Mouse (Mus musculus) embryonic facial prominence, embryonic 14.5 days (tissue): ENCODE measurements around the gene Tmtc1. TPM values are rescaled to one million over a fixed set of nuclear protein-coding genes. Genes with fewer than 3 reads are reported as not detected.
A peak's percentile ranks its signal among the peaks of the same experiment; 100 is the strongest.

Experiments used
- ATAC-seq: fragments of 200-750 bp; cut with Nextera tagmentation; 2 replicates; pipeline ENCODE4 v1.8.0; 2017; ENCODE audit warnings: low read depth, moderate number of reproducible peaks, moderate TSS enrichment
- DNase-seq: peaks from one replicate; pipeline ENCODE4 v3.0.0-alpha.2; 2015; ENCODE audit warnings: low spot score
- H3K27ac ChIP-seq: fragments of 300-500 bp; sonication (generic); replicated peaks from 2 replicates; pipeline ENCODE4 v1.5.1; 2014; ENCODE audit warnings: low read depth, mild to moderate bottlenecking, low read length, moderate library complexity
- H3K27me3 ChIP-seq: fragments of 300-500 bp; sonication (generic); replicated peaks from 2 replicates; pipeline ENCODE4 v1.6.1; 2014; ENCODE audit warnings: low read length; ENCODE audit not compliant: control insufficient read depth, insufficient read depth
- H3K36me3 ChIP-seq: fragments of 300-500 bp; sonication (generic); 2 replicates; pipeline ENCODE4 v1.6.1; 2014; ENCODE audit warnings: low read length, mixed read lengths; ENCODE audit not compliant: control insufficient read depth, insufficient read depth
- H3K4me1 ChIP-seq: fragments of 300-500 bp; sonication (generic); 2 replicates; pipeline ENCODE4 v1.6.1; 2014; ENCODE audit warnings: antibody characterized with exemption, low read length; ENCODE audit not compliant: control insufficient read depth, insufficient read depth
- H3K4me2 ChIP-seq: fragments of 300-500 bp; sonication (generic); 2 replicates; pipeline ENCODE4 v1.6.1; 2014; ENCODE audit warnings: low read depth, mild to moderate bottlenecking, low read length, moderate library complexity, mixed read lengths
- H3K4me3 ChIP-seq: fragments of 300-500 bp; sonication (generic); 2 replicates; pipeline ENCODE4 v1.5.1; 2014; ENCODE audit warnings: low read depth, mild to moderate bottlenecking, low read length
- H3K9ac ChIP-seq: fragments of 300-500 bp; sonication (generic); 2 replicates; pipeline ENCODE4 v1.6.1; 2014; ENCODE audit warnings: low read depth, mild to moderate bottlenecking, low read length, moderate library complexity, mixed read lengths
- H3K9me3 ChIP-seq: fragments of 300-500 bp; sonication (generic); 2 replicates; pipeline ENCODE4 v1.6.1; 2016; ENCODE audit warnings: low read length; ENCODE audit not compliant: control insufficient read depth
- WGBS: fragments of 180-500 bp; shearing (Covaris S2); extraction: QIAGEN DNeasy Blood & Tissue Kit; methylation state at CpG from one replicate; pipeline ENCODE4 v1.1.7; 2014; 5-methylcytosine and 5-hydroxymethylcytosine counted together
- polyA plus RNA-seq: library from polyadenylated mRNA; unstranded; fragments of >200 nt; fragmentation: Nextera tagmentation; extraction: Ambion mirVana; gene quantifications from 2 replicates; pipeline ENCODE4 v1.2.1, GENCODE M21; 2014

The Tmtc1 gene
- polyA plus RNA-seq, 1 experiment from 2014 or later, result 4.6 TPM

DNA sequence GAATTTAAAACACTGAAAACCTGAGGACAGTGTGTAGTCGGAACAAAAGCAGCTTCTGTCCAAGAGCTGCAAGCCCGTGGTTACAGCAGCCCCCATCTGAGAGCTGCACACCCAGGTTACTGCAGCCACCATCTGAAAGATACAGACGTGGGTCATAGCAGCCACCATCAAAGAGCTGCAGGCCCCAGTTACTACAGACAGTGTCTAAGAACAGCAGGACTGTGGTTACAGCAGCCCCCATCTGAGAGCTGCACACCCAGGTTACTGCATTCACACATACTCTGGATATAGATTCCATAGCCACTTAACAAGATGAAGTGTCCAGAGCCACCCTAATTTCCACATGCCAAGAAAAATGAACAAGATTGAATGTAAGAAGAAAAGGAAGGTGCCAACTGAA lies 216.6 kb downstream of the Tmtc1 start:
- no peaks in the 10 kb centered on the region for H3K9me3 ChIP-seq
- no peak overlapping the region for H3K4me3 ChIP-seq
- H3K27ac ChIP-seq, result no peak overlapping the region
- DNase-seq (no peak), ATAC-seq (no peak)
- H3K9ac ChIP-seq, result no peak overlapping the region
- no peak overlapping the region for H3K4me2 ChIP-seq
- WGBS, result 69% methylated on average over 3 of the region's 3 CpGs
- H3K36me3 ChIP-seq, result no peaks in the 10 kb centered on the region
- H3K27me3 ChIP-seq, result no peaks in the 10 kb centered on the region
- no peaks in the 10 kb centered on the region for H3K4me1 ChIP-seq

- no peak overlapping the region for H3K4me3 ChIP-seq
- no peak for ATAC-seq
- no peaks in the 10 kb centered on the region for H3K27me3 ChIP-seq
- H3K9ac ChIP-seq, result no peak overlapping the region
- 69% methylated on average over 2 of the region's 2 CpGs for WGBS
- no peaks in the 10 kb centered on the region for H3K36me3 ChIP-seq
- DNase-seq, result no peak
- no peak overlapping the region for H3K4me2 ChIP-seq
- H3K4me1 ChIP-seq, result no peaks in the 10 kb centered on the region
- no peak overlapping the region for H3K27ac ChIP-seq
- H3K9me3 ChIP-seq, result no peaks in the 10 kb centered on the region
Observed at GRCm38 (mm10) chr6:148222686-148223085, 221.5 kb downstream of the Tmtc1 start.

DNA sequence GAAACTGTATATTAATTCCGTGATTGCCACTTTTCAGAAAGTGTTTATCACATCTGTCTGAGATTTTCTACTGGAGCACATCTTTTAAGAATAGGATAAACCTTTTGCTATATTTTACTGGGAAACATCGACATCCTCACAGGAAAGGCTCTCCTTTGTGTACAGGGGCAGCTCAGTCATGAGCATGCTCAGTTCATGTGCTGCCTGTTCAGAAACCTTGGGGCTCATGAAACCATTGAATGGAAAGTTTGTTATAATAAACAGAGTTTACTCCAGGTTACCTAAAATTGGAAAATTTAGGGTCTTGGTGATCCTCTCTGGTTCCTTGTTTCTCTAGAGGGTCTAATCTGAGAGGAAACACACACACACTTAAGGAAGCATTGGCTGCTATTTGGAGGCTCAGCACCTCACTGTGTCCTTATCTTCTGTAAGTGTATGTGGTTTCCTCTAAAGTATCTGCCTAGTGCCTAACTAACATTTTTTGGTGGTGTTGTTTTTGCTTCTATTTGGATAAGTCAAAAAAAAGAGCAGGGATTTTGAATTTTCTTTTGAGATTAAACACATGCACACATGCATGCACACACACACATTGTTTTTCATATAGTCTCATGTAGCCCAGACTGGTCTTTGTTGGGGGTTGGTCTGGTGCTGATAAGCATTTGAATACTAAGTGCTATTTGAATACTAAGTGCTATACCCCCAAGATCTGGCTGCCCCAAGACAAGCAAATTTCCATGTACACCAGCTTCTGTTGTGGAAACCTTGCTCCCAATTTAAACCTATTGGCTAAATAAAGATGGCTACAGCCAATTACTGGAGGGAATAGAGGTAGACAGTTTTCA lies 225.7 kb downstream of the Tmtc1 start:
- Histone ChIP-seq H3K4me2 (no peak overlapping the region), H3K27me3 (no peaks in the 10 kb centered on the region), H3K36me3 (no peaks in the 10 kb centered on the region), H3K4me1 (peaks cover 6% of the 10 kb centered on the region; the same call in 1 of the 2 replicates), H3K4me3 (no peak overlapping the region), H3K9ac (no peak overlapping the region), H3K27ac (no peak overlapping the region), H3K9me3 (no peaks in the 10 kb centered on the region)
- DNase-seq, result no peak
- WGBS, result 80% methylated on average over 2 of the region's 2 CpGs
- ATAC-seq, result no peak

DNA sequence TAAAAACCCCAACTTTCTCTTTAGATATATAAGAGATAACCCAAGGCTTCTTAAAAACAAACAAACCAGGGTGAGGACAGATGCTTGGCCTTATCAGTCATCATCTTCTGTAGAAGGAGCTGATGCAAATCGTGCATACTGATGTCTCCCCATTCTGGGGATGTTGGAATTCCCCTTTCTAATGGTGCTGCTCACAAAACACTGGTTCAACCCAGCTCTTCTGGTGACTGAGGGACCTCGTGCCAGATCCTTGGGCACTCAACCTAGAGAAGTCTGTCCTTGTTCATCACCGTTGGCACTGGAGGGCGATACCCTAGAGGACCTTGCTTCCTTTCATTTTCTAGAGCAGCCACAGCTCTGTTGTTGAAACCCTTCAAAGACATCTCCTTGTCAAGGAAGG lies 227.4 kb downstream of the Tmtc1 start:
- Histone ChIP-seq H3K9me3 (no peaks in the 10 kb centered on the region), H3K27ac (no peak overlapping the region), H3K4me2 (no peak overlapping the region), H3K36me3 (no peaks in the 10 kb centered on the region), H3K27me3 (no peaks in the 10 kb centered on the region), H3K4me1 (peaks cover 8% of the 10 kb centered on the region; the same call in 1 of the 2 replicates), H3K4me3 (no peak overlapping the region), H3K9ac (no peak overlapping the region)
- WGBS, result 87% methylated on average over 4 of the region's 4 CpGs
- no peak for DNase-seq
- ATAC-seq, result no peak

- no peak overlapping the region for H3K27ac ChIP-seq
- H3K4me3 ChIP-seq, result no peak overlapping the region
- DNase-seq (peak; percentile 62), ATAC-seq (no peak)
- H3K36me3 ChIP-seq, result no peaks in the 10 kb centered on the region
- H3K9me3 ChIP-seq, result no peaks in the 10 kb centered on the region
- no peak overlapping the region for H3K4me2 ChIP-seq
- peak overlapping the region; percentile 37; the same call in 1 of the 2 replicates for H3K9ac ChIP-seq
- peaks cover 16% of the 10 kb centered on the region for H3K4me1 ChIP-seq
- 3% methylated on average over 5 of the region's 5 CpGs for WGBS
- no peaks in the 10 kb centered on the region for H3K27me3 ChIP-seq
Observed at GRCm38 (mm10) chr6:148214765-148215164, 229.4 kb downstream of the Tmtc1 start.

DNA sequence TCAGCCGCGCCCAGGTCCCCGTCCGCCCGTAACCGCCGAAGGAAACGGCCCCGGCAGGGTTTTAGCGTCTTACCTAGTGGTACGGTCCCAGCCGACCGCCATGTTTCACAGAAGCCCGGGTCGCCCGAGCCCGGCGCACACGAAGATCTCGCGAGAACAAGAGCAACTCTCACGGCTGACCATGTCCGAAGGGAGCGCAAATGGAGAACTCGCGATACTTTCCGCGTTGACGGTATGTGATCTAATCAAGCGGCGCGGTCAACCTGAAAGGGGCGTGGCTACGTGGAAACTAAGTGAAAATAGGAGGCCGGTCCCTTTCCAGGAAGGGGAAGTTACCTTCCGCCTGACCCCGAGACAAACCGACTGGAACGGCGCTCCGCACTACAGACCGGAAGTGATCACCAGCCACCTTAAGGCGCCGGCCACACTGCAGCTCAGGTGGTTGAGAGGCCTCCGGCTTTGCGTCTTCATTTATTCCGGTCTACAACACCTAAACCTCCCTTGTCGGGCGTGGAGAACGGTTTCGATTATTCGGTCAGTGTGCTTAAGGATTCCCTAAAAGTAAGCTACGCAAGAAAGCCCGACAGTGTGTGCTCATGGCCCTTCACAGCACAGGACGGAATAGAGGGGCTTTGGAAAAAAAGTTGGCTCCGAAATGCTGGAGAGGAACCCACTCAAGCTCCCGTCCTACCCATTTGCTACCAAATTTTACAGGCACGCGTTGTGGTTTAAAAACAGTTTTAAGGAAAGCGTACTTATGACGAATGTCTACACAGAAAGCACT lies 232.1 kb downstream of the Tmtc1 start, which contains the start of gene Ergic2:
Gene Ergic2 (minus strand): TSS at position 478 of the 784 bp plus-strand sequence.
- H3K27ac ChIP-seq, result peak within 1 kb of the TSS; percentile 88
- peak within 1 kb of the TSS; percentile 91 for H3K4me3 ChIP-seq
- peak within 1 kb of the TSS; percentile 77 for H3K4me2 ChIP-seq
- no peaks in the 10 kb centered on the region for H3K9me3 ChIP-seq
- H3K27me3 ChIP-seq, result no peaks in the 10 kb centered on the region
- H3K4me1 ChIP-seq, result peaks cover 16% of the 10 kb centered on the region
- DNase-seq (peak; percentile 100), ATAC-seq (peak; percentile 99)
- H3K36me3 ChIP-seq, result no peaks in the 10 kb centered on the region
- H3K9ac ChIP-seq, result peak within 1 kb of the TSS; percentile 99
- 1% methylated on average over 50 of the region's 61 CpGs for WGBS

- H3K4me2 ChIP-seq, result peak overlapping the region; percentile 77
- peak; percentile 17 for DNase-seq
- ATAC-seq, result peak; percentile 41
- peak overlapping the region; percentile 84 for H3K27ac ChIP-seq
- 1% methylated on average over 29 of the region's 51 CpGs for WGBS
- no peaks in the 10 kb centered on the region for H3K36me3 ChIP-seq
- no peaks in the 10 kb centered on the region for H3K27me3 ChIP-seq
- no peaks in the 10 kb centered on the region for H3K9me3 ChIP-seq
- peak overlapping the region; percentile 91 for H3K4me3 ChIP-seq
- peaks cover 16% of the 10 kb centered on the region for H3K4me1 ChIP-seq
- H3K9ac ChIP-seq, result peak overlapping the region; percentile 99
Observed at GRCm38 (mm10) chr6:148211391-148211876, 232.8 kb downstream of the Tmtc1 start.

DNA sequence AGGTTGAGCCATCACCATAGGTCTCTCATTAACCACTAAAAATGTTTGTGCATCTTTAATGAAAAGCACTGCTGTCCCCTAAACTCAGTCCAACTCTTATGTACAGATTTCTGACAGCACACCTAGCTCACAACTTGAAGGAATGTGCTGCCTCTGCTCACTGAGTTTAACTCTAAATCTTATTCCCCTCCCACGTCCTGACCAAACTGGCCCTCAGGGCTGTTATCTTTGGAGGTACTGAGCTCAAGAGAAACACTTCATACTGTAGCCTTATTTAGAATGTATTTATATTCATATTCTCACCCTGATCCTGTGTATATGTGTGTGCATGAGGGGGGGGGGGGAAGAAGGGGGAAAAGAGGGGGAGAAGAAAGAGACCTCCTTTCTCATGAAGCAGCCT lies 236.7 kb downstream of the Tmtc1 start:
- Histone ChIP-seq H3K27ac (no peak overlapping the region), H3K36me3 (peaks cover 22% of the 10 kb centered on the region), H3K9ac (no peak overlapping the region), H3K4me3 (no peak overlapping the region), H3K4me2 (no peak overlapping the region), H3K27me3 (no peaks in the 10 kb centered on the region), H3K9me3 (no peaks in the 10 kb centered on the region), H3K4me1 (peaks cover 8% of the 10 kb centered on the region; the same call in 1 of the 2 replicates)
- ATAC-seq, result no peak
- WGBS, result 77% methylated on average over 1 of the region's 1 CpGs
- DNase-seq, result no peak
